Mouse (Mus musculus): ENCODE measurements around the gene Meox1. TPM values are rescaled to one million over a fixed set of nuclear protein-coding genes. Genes with fewer than 3 reads are reported as not detected.

The Meox1 gene
- total RNA-seq, 2 experiments from 2014 or later: not detected

- no peak for ATAC-seq (replicated peaks; ENCODE audit: low FRiP score, poor library complexity, severe bottlenecking)
Measured at GRCm38 (mm10) chr11:101901309-101901708, 7.1 kb upstream of the Meox1 start.

GRCm38 (mm10) chr11:101898328-101898727, 4.2 kb upstream of the Meox1 start:
- ATAC-seq (replicated peaks; ENCODE audit: low FRiP score, poor library complexity, severe bottlenecking): no peak

GRCm38 (mm10) chr11:101896546-101897361, 2.6 kb upstream of the Meox1 start:
- no peak for ATAC-seq (replicated peaks; ENCODE audit: low FRiP score, poor library complexity, severe bottlenecking)

- no peak for ATAC-seq (replicated peaks; ENCODE audit: low FRiP score, poor library complexity, severe bottlenecking)
Measured at GRCm38 (mm10) chr11:101893560-101893959, 614 bp downstream of the Meox1 start.

DNA sequence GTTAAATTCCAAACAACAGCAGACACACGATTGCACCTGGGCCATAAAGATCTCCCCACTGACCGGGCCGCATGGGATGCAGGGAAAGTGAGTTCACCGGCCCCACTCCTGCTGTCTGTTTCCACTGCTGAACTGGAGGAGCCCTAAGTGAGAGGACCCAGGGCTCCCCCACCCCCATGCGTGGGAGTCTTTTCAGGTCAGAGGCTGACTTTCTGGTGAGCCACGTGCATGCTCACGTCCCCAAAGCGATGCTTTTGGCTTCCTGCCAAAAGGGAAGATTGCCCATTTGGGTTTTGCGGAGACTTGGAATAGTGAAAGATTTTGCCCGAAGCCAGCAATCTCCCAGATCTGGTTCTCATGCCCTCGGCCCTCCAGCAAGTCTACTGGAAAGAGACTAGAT, 2.7 kb downstream of the Meox1 start:
- no peak for ATAC-seq (replicated peaks; ENCODE audit: low FRiP score, poor library complexity, severe bottlenecking)

DNA sequence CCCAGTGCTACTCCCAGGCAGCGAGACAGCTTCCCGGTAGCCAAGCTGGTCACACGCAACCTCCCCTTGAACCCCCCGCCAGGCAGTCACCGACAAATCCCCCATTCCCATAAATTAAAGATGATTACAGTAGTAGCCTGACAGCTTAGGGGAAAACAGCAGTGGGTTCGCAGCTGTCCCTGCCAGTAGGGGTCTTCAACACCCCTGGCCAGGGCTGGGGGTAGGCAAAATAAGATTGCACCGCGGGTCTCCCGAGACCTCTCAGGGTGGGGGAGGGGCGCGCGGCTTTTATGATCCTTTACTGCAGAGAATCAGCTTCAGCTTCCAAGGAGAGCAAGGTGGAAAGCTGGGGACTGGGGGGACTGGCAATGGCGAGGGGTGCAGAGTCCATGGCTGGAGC, 4.4 kb downstream of the Meox1 start:
- ATAC-seq (replicated peaks; ENCODE audit: low FRiP score, poor library complexity, severe bottlenecking): no peak

DNA sequence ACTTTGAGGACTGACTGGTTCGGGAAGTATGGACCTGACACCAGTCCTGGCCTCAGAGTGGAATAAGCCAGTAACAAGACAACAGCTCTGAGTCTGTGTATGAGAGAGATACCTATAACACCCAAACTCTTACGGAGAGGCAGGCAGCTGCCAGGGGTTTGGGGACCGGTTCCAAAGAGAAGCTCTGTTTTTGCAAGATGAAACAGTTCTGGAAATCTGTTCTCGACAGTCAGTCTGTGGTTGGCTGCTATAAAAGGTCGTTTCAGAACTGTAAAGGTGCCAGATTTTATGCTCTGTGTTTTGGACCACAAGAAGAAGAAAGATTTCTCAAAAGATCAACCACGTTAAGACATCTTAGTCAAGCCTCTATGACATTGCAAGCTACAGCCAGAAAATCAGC, 5.4 kb downstream of the Meox1 start:
- no peak for ATAC-seq (replicated peaks; ENCODE audit: low FRiP score, poor library complexity, severe bottlenecking)

DNA sequence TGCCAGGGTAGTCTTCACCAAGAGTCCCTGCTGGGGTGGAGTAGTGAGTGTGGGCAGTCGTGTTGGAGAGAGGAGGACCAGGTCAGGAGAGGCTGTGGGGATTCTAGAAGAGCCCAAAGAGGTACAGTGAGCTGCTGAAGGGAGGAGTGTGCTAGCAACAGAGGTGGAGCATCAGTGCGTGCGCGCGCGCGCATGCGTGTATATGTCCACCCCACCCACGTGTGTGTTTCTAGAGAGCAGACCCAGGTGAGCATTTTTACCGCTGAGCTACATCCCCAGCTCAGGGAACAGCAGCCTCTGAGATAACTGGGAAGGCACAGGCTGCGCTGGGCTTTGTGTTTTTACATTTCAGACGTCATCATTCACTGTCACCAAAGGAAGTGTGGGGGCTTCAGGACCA, 7.7 kb downstream of the Meox1 start:
- no peak for ATAC-seq (replicated peaks; ENCODE audit: low FRiP score, poor library complexity, severe bottlenecking)

DNA sequence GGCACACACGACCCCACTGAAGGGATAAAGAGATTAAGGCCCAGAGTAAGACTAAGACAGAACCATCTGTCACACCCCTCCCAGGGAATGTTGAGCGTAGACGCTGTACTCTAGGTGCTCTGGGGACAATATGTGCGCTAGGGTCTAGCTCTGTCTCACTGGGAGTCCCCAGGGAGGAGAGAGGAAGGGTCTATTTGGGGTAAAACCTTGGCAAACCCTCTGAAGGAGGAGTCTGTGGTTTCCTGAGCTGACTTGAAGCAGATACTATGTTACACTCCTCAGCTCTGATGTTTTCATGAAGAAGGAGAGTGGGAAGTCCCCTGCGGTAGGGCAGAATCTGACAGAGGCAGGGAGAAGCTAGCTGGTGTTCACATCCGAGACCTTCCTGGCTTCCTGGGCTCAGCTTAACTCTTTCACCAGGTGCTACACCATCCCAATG, 8.3 kb downstream of the Meox1 start:
- no peak for ATAC-seq (replicated peaks; ENCODE audit: low FRiP score, poor library complexity, severe bottlenecking)

DNA sequence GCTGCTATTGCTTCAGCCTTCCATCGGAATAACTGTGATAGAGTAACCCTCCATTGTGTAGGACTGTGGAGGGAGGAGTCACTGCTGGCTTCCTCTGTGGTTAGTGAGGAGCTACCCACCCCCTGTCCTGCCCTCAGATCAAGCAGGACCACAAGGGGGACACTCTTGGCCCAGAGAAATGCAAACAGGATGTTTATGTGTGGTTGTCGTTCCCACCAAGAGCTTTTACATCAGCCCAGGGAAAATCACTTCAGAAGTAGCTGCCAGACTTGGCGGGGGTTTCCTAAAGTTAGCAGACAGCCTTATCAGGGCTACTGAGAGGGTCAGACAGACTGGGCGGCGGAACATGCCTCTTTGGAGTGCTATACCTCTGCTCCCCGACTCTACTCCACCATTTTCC, 8.9 kb downstream of the Meox1 start:
- ATAC-seq (replicated peaks; ENCODE audit: low FRiP score, poor library complexity, severe bottlenecking): no peak

- ATAC-seq (replicated peaks; ENCODE audit: low FRiP score, poor library complexity, severe bottlenecking): no peak
Measured at GRCm38 (mm10) chr11:101883911-101884310, 10.3 kb downstream of the Meox1 start.

DNA sequence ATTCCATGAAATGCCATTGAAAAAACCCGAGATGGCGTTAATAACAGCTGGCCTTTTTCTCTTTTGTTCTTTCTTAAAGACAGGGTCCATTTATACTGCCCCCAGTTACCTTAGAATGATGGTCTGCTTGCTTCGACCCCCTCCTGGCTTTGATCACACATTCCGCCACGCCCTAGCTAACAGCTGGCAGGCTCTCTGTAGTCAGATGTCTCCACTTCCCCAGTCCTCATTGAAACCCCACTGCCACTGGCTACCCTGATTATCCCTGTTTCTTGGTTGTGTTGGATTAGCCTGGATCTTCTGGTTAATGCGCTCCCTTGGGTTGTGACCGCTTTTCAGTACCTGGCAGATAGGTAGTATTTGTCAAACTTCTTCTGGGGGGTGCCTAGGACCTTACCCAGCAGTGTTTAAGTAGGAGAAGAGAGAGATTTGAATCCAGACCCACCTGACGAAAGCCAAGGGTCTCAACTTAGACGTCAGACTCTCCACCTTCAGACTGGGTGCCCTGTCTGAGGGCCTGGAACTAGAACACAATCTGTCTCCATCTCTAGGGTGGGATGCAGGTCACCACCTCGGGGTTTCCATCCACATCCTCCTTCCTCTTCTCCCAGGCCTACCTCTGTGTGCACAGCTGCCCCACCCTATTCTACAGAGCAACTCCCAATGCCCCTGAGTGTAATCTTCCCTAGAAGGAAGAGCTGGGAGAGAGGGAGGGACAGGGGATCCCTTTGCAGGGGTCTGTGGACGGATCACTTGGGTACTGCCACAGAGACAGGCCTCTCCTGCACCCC, 11.5 kb downstream of the Meox1 start:
- ATAC-seq (replicated peaks; ENCODE audit: low FRiP score, poor library complexity, severe bottlenecking): no peak

DNA sequence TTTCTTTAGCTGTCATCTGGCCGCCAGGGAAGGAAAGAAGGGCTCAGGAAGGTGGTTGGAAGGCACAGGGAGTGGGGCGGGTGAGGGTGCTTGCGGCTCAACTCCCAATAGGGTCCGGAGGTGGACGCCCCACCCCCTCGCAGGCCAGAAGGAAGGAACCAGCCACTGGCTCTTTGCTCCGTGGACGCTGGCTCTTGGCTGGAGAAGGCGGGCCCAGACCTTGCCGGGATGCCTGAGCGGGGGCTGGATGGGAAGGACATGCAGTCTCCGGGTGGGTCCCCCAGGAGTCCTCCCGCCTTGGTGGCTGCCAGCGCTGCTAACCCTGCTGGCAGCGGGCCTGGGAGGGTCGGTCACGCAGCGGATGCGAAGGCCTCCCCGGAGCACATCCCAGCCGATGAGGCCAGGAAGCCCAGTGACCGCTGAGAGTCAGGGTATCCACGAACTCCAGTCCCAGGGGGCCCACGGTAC, 12.5 kb downstream of the Meox1 start:
- ATAC-seq (replicated peaks; ENCODE audit: low FRiP score, poor library complexity, severe bottlenecking): no peak

- ATAC-seq (replicated peaks; ENCODE audit: low FRiP score, poor library complexity, severe bottlenecking): no peak
Measured at GRCm38 (mm10) chr11:101881185-101881584, 13.0 kb downstream of the Meox1 start.

DNA sequence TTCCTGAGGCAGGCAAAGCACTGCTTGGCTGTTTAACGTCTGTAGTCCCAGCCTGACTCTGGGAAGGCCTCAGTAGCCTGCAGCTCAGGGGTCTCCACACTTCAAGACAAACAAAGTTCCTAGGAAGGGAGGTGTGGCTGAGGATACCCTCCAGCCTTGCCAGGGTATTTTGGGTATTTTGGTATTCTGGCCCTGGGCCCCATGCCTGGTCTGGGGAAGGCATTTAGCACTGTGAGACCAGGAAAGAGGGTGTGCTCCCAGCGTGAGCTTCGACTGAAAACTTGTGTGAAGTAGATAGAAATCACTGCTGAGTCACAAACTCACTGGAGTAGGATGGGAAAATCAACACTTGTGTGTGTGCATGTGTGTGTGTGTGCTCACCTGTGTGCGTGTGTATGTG, 14.5 kb downstream of the Meox1 start:
- no peak for ATAC-seq (replicated peaks; ENCODE audit: low FRiP score, poor library complexity, severe bottlenecking)

DNA sequence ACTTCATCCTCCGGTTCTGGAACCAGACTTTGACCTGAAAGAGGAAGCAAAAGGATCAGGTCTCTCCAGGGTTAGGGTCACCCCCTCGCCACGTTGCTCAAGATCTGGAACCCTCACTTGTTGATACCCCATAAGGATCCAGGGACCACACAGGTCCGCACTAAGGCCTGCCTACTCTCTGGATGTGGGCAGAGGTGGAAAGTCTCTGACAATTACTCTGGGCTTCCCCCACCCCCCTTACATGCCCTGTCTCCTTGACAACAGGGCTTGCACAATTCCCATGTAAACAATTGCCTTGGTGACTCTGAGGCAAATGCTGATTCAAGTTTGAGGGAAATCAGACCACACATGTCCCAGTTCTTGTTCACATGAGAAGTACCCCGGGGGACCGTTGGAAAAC, 15.5 kb downstream of the Meox1 start:
- no peak for ATAC-seq (replicated peaks; ENCODE audit: low FRiP score, poor library complexity, severe bottlenecking)

DNA sequence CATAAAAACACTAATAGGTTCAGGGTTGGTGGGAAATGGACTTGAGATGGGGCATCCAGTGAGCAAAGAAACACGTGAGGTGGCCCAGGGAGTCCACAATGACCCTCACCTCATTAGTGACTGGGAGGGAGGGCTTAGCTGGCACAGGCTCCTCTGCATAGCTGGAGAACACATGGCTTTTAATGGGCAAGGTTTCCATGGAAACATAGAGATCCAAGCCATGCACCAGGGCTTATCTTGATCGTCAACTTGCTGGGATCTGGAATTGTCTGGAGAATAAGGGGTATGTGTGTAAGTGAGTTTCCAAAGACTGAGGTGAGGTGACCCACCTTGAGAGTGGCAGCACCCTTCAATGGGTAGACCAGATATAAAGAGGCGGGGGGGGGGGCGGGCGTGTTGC, 19.2 kb downstream of the Meox1 start:
- no peak for ATAC-seq (replicated peaks; ENCODE audit: low FRiP score, poor library complexity, severe bottlenecking)

DNA sequence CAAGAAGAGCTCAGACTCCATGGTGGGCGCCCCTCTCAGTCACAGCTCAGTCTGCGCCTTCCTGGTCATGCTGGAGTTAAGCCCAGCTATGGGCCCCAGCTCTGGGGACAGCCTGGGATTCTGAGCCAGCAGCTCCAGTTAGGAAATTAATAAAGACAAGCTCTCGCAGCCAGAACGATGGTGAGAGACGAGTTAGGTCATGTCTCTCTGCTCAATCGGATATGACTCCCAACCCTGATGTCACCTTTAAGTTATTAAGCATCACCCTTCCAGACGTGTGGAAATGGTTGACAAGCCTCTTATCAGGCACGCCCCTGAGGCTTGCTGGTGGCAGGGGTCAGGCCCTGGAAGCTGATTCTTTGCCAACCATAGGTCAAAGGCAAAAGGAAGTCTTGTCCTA, 20.3 kb downstream of the Meox1 start:
- ATAC-seq (replicated peaks; ENCODE audit: low FRiP score, poor library complexity, severe bottlenecking): no peak

- no peak for ATAC-seq (replicated peaks; ENCODE audit: low FRiP score, poor library complexity, severe bottlenecking)
Measured at GRCm38 (mm10) chr11:101871435-101871834, 22.7 kb downstream of the Meox1 start.

GRCm38 (mm10) chr11:101870067-101870765, 24.0 kb downstream of the Meox1 start:
- ATAC-seq (replicated peaks; ENCODE audit: low FRiP score, poor library complexity, severe bottlenecking): no peak
